Mouse (Mus musculus) liver, embryonic 12.5 days (tissue): ENCODE results near the gene D3Ertd254e. TPM values are rescaled to one million over a fixed set of nuclear protein-coding genes. Genes with fewer than 3 reads are reported as not detected.
"Not testable (repeated sequence)": the region's sequence is repeated elsewhere in the genome, so short reads cannot be mapped to it uniquely, and the experiment has no call there.

Experiments
- ATAC-seq: fragments of 200-750 bp; cut with Nextera tagmentation; 2 replicates; pipeline ENCODE4 v1.8.0; 2017; ENCODE audit warnings: moderate number of reproducible peaks, mild to moderate bottlenecking, moderate library complexity
- H3K27ac ChIP-seq: fragments of 300-500 bp; sonication (generic); 2 replicates; pipeline ENCODE4 v1.5.1; 2016; ENCODE audit warnings: mild to moderate bottlenecking
- H3K27me3 ChIP-seq: fragments of 300-500 bp; sonication (generic); replicated peaks from 2 replicates; pipeline ENCODE4 v1.6.1; 2016; ENCODE audit warnings: mild to moderate bottlenecking, moderate library complexity
- H3K36me3 ChIP-seq: fragments of 300-500 bp; sonication (generic); 2 replicates; pipeline ENCODE4 v1.6.1; 2016; ENCODE audit warnings: mild to moderate bottlenecking, moderate library complexity
- H3K4me1 ChIP-seq: fragments of 300-500 bp; sonication (generic); 2 replicates; pipeline ENCODE4 v1.6.1; 2016
- H3K4me2 ChIP-seq: fragments of 300-500 bp; sonication (generic); 2 replicates; pipeline ENCODE4 v1.6.1; 2016; ENCODE audit warnings: mild to moderate bottlenecking, moderate library complexity
- H3K4me3 ChIP-seq: fragments of 300-500 bp; sonication (generic); 2 replicates; pipeline ENCODE4 v1.5.1; 2016; ENCODE audit warnings: mild to moderate bottlenecking, moderate library complexity
- H3K9ac ChIP-seq: fragments of 300-500 bp; sonication (generic); 2 replicates; pipeline ENCODE4 v1.6.1; 2016; ENCODE audit warnings: mild to moderate bottlenecking, moderate library complexity
- H3K9me3 ChIP-seq: fragments of 300-500 bp; sonication (generic); replicated peaks from 2 replicates; pipeline ENCODE4 v1.6.1; 2016; ENCODE audit warnings: mild to moderate bottlenecking, moderate library complexity
- WGBS: fragments of 180-500 bp; shearing (Covaris S2); methylation state at CpG from one replicate; pipeline ENCODE4 v1.1.7; 2016; ENCODE audit not compliant: insufficient replicate concordance; 5-methylcytosine and 5-hydroxymethylcytosine counted together
- polyA plus RNA-seq: library from polyadenylated mRNA; unstranded; fragments of >200 nt; fragmentation: Nextera tagmentation; extraction: Ambion mirVana; gene quantifications from 2 replicates; pipeline ENCODE4 v1.2.1, GENCODE M21; 2016

Gene D3Ertd254e
- polyA plus RNA-seq = 1.7 and 2.2 TPM in 2 replicates

GRCm38 (mm10) chr3:36150934-36151686 is at the start of gene D3Ertd254e:
Gene D3Ertd254e, plus strand, starts transcription at chr3:36151017.
- peaks cover 14% of the 10 kb centered on the region for H3K4me1 ChIP-seq
- H3K27me3 ChIP-seq = no peaks in the 10 kb centered on the region
- peak within 1 kb of the TSS; percentile 81 for H3K9ac ChIP-seq
- H3K36me3 ChIP-seq = no peaks in the 10 kb centered on the region
- peak within 1 kb of the TSS; percentile 86 for H3K4me2 ChIP-seq
- WGBS = 1% methylated on average over 54 of the region's 54 CpGs
- no peaks in the 10 kb centered on the region for H3K9me3 ChIP-seq
- H3K27ac ChIP-seq = peak within 1 kb of the TSS; percentile 71
- ATAC-seq = peak; percentile 98
- peak within 1 kb of the TSS; percentile 80 for H3K4me3 ChIP-seq

- WGBS = 60% methylated on average over 4 of the region's 4 CpGs
- H3K27ac ChIP-seq = no peak overlapping the region
- no peak overlapping the region for H3K9ac ChIP-seq
- no peaks in the 10 kb centered on the region for H3K9me3 ChIP-seq
- H3K36me3 ChIP-seq = no peaks in the 10 kb centered on the region
- H3K4me3 ChIP-seq = no peak overlapping the region
- H3K4me2 ChIP-seq = no peak overlapping the region
- no peaks in the 10 kb centered on the region for H3K27me3 ChIP-seq
- no peaks in the 10 kb centered on the region for H3K4me1 ChIP-seq
- ATAC-seq = no peak
Measured at GRCm38 (mm10) chr3:36116076-36116475, 34.7 kb upstream of the D3Ertd254e start.

GRCm38 (mm10) chr3:36119684-36120548 is 30.9 kb upstream of the D3Ertd254e start:
- Histone ChIP-seq H3K27ac (no peak overlapping the region), H3K4me1 (no peaks in the 10 kb centered on the region), H3K27me3 (no peaks in the 10 kb centered on the region), H3K36me3 (no peaks in the 10 kb centered on the region), H3K4me2 (no peak overlapping the region), H3K9ac (no peak overlapping the region), H3K4me3 (no peak overlapping the region), H3K9me3 (peaks cover 8% of the 10 kb centered on the region)
- ATAC-seq = no peak

- H3K36me3 ChIP-seq, H3K4me3 ChIP-seq, H3K9ac ChIP-seq, H3K27ac ChIP-seq, H3K4me1 ChIP-seq, H3K4me2 ChIP-seq, H3K27me3 ChIP-seq, ATAC-seq: not testable (repeated sequence)
- H3K9me3 ChIP-seq = peaks cover 12% of the 10 kb centered on the region
- WGBS = 64% methylated on average over 9 of the region's 9 CpGs
Measured at GRCm38 (mm10) chr3:36126176-36126575, 24.6 kb upstream of the D3Ertd254e start.

- H3K9ac ChIP-seq = no peak overlapping the region
- no peak overlapping the region for H3K4me3 ChIP-seq
- H3K9me3 ChIP-seq = no peaks in the 10 kb centered on the region
- no peaks in the 10 kb centered on the region for H3K27me3 ChIP-seq
- no peaks in the 10 kb centered on the region for H3K4me1 ChIP-seq
- H3K27ac ChIP-seq = no peak overlapping the region
- H3K4me2 ChIP-seq = no peak overlapping the region
- no peaks in the 10 kb centered on the region for H3K36me3 ChIP-seq
- ATAC-seq = no peak
Measured at GRCm38 (mm10) chr3:36136152-36136551, 14.7 kb upstream of the D3Ertd254e start.

GRCm38 (mm10) chr3:36137560-36137959 is 13.3 kb upstream of the D3Ertd254e start:
- Histone ChIP-seq H3K27me3 (no peaks in the 10 kb centered on the region), H3K4me1 (no peaks in the 10 kb centered on the region), H3K9ac (no peak overlapping the region), H3K27ac (no peak overlapping the region), H3K36me3 (no peaks in the 10 kb centered on the region), H3K4me3 (no peak overlapping the region), H3K4me2 (no peak overlapping the region), H3K9me3 (no peaks in the 10 kb centered on the region)
- 36% methylated on average over 2 of the region's 2 CpGs for WGBS
- ATAC-seq = no peak

GRCm38 (mm10) chr3:36138171-36138660 is 12.6 kb upstream of the D3Ertd254e start:
- Histone ChIP-seq H3K4me2 (no peak overlapping the region), H3K27ac (no peak overlapping the region), H3K36me3 (no peaks in the 10 kb centered on the region), H3K4me3 (no peak overlapping the region), H3K4me1 (no peaks in the 10 kb centered on the region), H3K27me3 (no peaks in the 10 kb centered on the region), H3K9ac (no peak overlapping the region), H3K9me3 (no peaks in the 10 kb centered on the region)
- ATAC-seq = no peak
- 41% methylated on average over 1 of the region's 1 CpGs for WGBS

- Histone ChIP-seq H3K4me1 (no peaks in the 10 kb centered on the region), H3K9me3 (no peaks in the 10 kb centered on the region), H3K9ac (no peak overlapping the region), H3K27ac (no peak overlapping the region), H3K4me2 (no peak overlapping the region), H3K27me3 (no peaks in the 10 kb centered on the region), H3K4me3 (no peak overlapping the region), H3K36me3 (no peaks in the 10 kb centered on the region)
- no peak for ATAC-seq
Measured at GRCm38 (mm10) chr3:36138996-36139395, 11.8 kb upstream of the D3Ertd254e start.

GRCm38 (mm10) chr3:36150537-36150933 is 282 bp upstream of the D3Ertd254e start:
- peaks cover 14% of the 10 kb centered on the region for H3K4me1 ChIP-seq
- no peaks in the 10 kb centered on the region for H3K36me3 ChIP-seq
- H3K4me3 ChIP-seq = peak overlapping the region; percentile 80; the same call in 1 of the 2 replicates
- peak overlapping the region; percentile 86 for H3K4me2 ChIP-seq
- no peaks in the 10 kb centered on the region for H3K27me3 ChIP-seq
- ATAC-seq = no peak
- H3K27ac ChIP-seq = no peak overlapping the region
- no peak overlapping the region for H3K9ac ChIP-seq
- H3K9me3 ChIP-seq = no peaks in the 10 kb centered on the region
- 0% methylated on average over 1 of the region's 1 CpGs for WGBS

- Histone ChIP-seq H3K9me3 (no peaks in the 10 kb centered on the region; the same call in 1 of the 2 replicates), H3K4me1 (peaks cover 14% of the 10 kb centered on the region), H3K27ac (no peak overlapping the region), H3K36me3 (peaks cover 11% of the 10 kb centered on the region), H3K4me2 (no peak overlapping the region), H3K27me3 (no peaks in the 10 kb centered on the region), H3K9ac (no peak overlapping the region), H3K4me3 (no peak overlapping the region)
- ATAC-seq = no peak
- WGBS = 59% methylated on average over 5 of the region's 5 CpGs
Measured at GRCm38 (mm10) chr3:36155268-36155667, 4.5 kb downstream of the D3Ertd254e start.

- Histone ChIP-seq H3K36me3 (peaks cover 22% of the 10 kb centered on the region), H3K9me3 (0 out of 2 replicates have a peak, but pooled peaks cover 3% of the 10 kb centered on the region), H3K4me2 (no peak overlapping the region), H3K4me1 (no peaks in the 10 kb centered on the region), H3K27ac (no peak overlapping the region), H3K9ac (no peak overlapping the region), H3K4me3 (no peak overlapping the region), H3K27me3 (no peaks in the 10 kb centered on the region)
- no peak for ATAC-seq
- 79% methylated on average over 1 of the region's 1 CpGs for WGBS
Measured at GRCm38 (mm10) chr3:36170670-36171210, 19.9 kb downstream of the D3Ertd254e start.

- no peaks in the 10 kb centered on the region for H3K27me3 ChIP-seq
- H3K27ac ChIP-seq = no peak overlapping the region
- no peak overlapping the region for H3K9ac ChIP-seq
- 70% methylated on average over 1 of the region's 1 CpGs for WGBS
- H3K4me1 ChIP-seq = no peaks in the 10 kb centered on the region
- no peak overlapping the region for H3K4me2 ChIP-seq
- H3K4me3 ChIP-seq = no peak overlapping the region
- no peaks in the 10 kb centered on the region for H3K9me3 ChIP-seq
- no peak for ATAC-seq
- peaks cover 16% of the 10 kb centered on the region for H3K36me3 ChIP-seq
Measured at GRCm38 (mm10) chr3:36171348-36171747, 20.5 kb downstream of the D3Ertd254e start.
